Mouse (Mus musculus) layer of hippocampus, postnatal 10 days (tissue): ENCODE data around the gene Tbc1d2. TPM values are rescaled to one million over a fixed set of nuclear protein-coding genes. Genes with fewer than 3 reads are reported as not detected.
A peak's percentile ranks its signal among the peaks of the same experiment; 100 is the strongest.
"Not testable (repeated sequence)": the region's sequence is repeated elsewhere in the genome, so short reads cannot be mapped to it uniquely, and the experiment has no call there.

Source experiments
- DNase-seq, 2 experiments: peaks; one replicate each; pipeline ENCODE4 v3.0.0; 2021; ENCODE audit warnings: low spot score in 2 of 2
- total RNA-seq, 2 experiments: library from RNA; stranded (reverse); gene quantifications; 2 replicates each; pipeline ENCODE4 v1.2.3; 2021

Gene Tbc1d2
- total RNA-seq, 2 experiments from 2014 or later: 2.5 to 2.9 TPM

- no peak for DNase-seq
These were observed 6.9 kb downstream of the Tbc1d2 start for GRCm38 (mm10) chr4:46642924-46643675.

DNA sequence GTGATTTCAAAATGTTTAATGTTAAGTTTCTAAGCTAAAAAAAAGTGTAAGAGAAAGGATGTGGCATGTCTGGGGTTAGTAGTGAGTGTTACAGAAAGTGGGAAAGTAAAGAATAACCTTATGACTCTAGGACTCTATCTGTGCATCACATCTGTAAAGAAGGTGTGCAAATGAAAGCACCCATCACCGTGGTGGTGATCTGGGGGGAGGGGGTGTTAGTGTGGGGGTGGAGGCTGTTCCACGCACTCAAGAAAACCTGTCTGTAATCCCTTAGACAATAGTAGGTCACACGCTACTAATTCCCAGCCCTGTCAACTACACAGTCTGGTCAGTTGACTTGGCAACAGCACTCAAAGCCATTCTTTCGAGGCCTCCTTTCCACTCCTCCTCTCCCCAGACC lies 8.7 kb downstream of the Tbc1d2 start:
- no peak for DNase-seq

DNA sequence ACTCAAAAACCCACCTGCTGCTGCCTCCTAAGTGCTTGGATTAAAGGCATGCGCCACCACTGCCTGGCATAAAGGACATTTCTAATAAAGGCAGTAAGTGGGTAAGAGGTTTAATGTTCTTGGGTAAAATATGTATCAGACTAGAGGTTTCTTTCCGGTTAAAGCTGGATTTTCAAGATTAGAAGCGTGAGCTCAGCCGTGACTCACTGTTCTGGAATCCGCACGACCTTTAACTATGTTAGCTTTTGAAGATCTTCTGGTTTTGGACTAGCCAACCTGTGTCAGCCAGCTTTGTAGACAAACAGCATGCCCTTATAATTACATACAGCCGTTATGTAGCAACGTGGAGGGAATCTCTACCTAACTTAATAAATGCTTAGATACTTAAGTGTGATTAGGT lies 10.1 kb downstream of the Tbc1d2 start:
- no peak for DNase-seq

DNA sequence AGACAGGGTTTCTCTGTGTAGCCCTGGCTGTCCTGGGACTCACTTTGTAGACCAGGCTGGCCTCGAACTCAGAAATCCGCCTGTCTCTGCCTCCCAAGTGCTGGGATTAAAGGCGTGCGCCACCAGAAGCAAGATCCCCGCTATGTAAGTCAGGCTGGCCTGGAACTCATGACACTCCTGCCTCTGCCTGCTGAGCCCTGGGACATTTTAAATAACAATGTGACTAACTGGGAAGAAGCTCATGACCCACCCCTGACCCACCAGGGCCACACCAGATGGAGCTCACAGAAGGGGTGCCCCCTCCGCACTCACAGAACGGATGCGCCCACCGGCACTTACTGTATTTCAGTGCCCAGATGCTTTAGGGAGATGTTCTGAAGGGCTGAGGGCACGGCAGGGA lies 12.8 kb downstream of the Tbc1d2 start:
- not testable (repeated sequence) for DNase-seq

- no peak for DNase-seq
These were observed 14.1 kb downstream of the Tbc1d2 start for GRCm38 (mm10) chr4:46635702-46636430.

DNA sequence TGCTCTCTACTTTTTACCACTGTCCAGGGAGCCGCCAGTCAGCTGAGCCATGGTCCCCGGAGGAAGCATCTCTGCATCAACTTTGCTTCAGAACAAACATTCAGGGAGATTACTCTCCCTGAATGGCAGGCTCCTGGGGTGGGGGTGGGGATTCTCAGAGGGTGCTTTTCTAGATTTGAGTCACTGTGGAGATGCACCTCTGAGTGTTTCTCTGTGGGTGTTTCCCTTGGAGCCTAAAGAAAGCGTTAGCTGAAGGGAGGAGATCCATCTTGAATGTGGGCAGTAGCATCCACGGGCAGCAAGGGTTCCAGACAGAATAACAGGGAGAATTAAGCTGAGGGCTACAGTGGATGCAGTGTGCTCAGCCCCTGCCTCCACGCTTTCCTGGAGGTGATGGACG lies 15.1 kb downstream of the Tbc1d2 start:
- no peak for DNase-seq

GRCm38 (mm10) chr4:46633565-46633964 lies 16.4 kb downstream of the Tbc1d2 start:
- not testable (repeated sequence) for DNase-seq

GRCm38 (mm10) chr4:46632465-46632864 lies 17.5 kb downstream of the Tbc1d2 start:
- DNase-seq: no peak

- no peak for DNase-seq
These were observed 19.6 kb downstream of the Tbc1d2 start for GRCm38 (mm10) chr4:46630390-46630789.

- no peak for DNase-seq
These were observed 21.1 kb downstream of the Tbc1d2 start for GRCm38 (mm10) chr4:46628873-46629272.

DNA sequence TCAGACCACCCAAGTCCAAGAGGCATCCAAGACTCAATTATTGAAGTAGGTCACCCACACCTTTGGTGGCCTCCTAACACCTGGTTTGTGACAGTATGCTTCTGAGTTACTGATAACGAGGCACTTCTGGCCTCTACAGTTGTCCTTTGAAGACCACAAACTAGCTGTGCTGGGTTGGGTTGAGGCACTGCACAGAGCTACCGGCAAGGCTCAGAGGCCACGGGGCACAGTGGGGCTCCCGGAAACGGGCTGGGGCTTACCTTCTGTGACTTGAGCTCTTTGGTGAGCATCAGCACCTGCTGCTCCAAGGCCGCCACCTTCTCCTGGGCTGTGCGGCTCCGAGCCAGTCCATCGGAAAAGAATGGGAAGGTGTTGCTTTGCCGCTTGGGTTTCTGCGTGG lies 21.9 kb downstream of the Tbc1d2 start:
- DNase-seq: no peak

- DNase-seq: no peak
These were observed 24.9 kb downstream of the Tbc1d2 start for GRCm38 (mm10) chr4:46625101-46625500.

GRCm38 (mm10) chr4:46623007-46623406 lies 27.0 kb downstream of the Tbc1d2 start:
- no peak for DNase-seq

- DNase-seq: no peak
These were observed 29.1 kb downstream of the Tbc1d2 start for GRCm38 (mm10) chr4:46620946-46621345.

DNA sequence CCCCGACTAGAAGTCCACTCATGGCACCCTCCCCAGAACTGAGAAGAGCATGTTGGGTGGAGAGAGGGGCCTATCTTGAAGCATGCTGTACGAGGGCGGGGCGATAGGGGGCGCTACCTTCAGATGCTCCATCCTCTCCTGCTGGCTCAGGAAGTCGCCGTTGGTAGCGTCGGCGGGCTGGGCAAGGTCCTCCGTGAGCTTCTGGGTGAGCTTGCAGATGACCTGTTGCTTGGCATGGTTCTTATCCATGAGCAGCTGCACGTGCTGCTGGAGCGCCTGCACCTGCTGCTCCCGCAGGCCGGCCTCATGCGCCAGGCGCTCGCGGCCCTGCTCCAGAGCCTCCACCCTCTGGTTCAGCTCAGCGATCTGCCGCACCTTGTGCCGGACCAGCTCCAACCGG lies 29.7 kb downstream of the Tbc1d2 start:
- peak in 1 of 2 experiments; percentile 43 for DNase-seq

GRCm38 (mm10) chr4:46618196-46618817 lies 31.7 kb downstream of the Tbc1d2 start:
- no peak for DNase-seq

DNA sequence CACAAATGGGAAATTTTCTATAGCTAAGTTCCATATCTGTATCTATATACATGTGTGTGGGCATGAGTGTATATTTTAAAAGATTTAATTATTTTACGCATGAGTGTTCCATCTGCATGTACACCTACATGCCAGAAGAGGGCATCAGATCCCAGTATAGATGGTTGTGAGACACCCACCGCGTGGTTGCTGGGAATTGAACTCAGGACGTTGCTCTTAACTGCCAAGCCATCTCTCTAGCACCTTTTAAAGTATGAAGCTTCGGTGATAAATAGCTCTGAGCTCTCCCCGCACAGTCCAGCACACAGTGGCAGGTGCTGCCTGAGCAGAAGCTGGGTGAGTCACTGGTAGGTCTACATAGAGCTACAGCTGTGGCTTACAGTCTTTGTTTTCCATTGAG lies 32.6 kb downstream of the Tbc1d2 start:
- DNase-seq: no peak

- no peak for DNase-seq
These were observed 35.4 kb downstream of the Tbc1d2 start for GRCm38 (mm10) chr4:46614641-46615040.

DNA sequence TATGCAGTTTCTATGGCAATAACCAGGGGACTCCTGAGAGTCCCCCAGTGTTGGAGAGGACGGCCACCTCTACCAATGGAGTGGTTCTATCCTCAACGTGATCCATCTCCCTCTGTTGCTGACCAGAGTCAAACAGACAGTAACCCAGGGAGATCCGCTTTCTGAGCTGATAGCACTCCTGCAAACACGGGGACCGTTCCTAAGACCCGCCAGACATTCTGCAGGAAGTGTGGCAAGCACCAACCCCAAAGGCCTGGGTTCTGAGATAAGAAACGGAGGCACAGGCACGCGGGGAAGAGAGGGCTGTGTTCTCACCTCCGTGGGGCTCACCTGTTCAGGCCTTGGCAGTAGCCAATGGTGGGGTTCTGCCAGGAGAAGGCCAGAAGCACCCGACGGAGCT lies 36.4 kb downstream of the Tbc1d2 start:
- DNase-seq: no peak

DNA sequence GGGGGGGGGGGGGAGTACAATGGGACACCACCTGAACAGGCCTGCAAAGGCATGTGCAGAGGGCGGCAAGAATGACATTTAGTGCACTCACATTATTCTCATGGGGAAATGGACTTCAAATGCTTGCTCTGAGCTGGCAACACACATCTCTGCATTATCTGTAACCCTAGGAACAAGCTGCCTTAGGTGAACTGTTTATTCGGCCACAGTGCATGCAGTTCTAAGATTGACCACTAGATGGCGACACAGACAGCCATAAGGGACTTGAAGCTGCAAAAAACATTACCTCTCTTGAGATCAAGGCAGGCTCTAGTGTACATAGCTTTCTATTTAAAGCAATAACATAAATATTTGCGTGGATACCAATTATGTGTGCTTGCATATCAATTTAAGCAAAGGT lies 38.8 kb downstream of the Tbc1d2 start:
- peak; percentile 93 to 95 for DNase-seq

- no peak for DNase-seq
These were observed 42.4 kb downstream of the Tbc1d2 start for GRCm38 (mm10) chr4:46607601-46608000.

DNA sequence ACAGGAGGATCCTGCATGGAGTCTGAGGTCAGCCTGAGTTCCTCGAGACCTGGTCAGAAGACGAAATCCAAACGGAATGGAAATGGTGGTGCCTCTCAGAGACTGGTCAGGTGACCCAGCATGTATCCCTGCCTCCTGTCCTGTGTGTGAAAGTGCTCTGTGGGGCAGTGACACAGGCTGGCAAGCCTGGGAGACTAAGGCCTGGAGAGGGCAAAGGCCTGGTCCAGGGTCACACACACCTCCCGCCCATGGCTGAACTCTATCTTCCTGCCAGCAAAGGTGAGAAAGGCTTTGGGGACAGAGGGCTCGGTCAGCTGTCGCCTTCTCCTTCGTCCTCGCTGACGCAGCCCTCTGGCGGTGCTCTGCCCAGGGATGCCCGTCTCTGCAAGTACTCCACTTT lies 44.6 kb downstream of the Tbc1d2 start:
- DNase-seq: no peak
